Mouse (Mus musculus) thymus, postnatal 10 days (tissue): ENCODE measurements around the gene Zdhhc17.

ENCODE experiments used
- DNase-seq, 2 experiments: peaks; one replicate each; pipeline ENCODE4 v3.0.0; 2021; ENCODE audit warnings: low spot score in 2 of 2

Gene Zdhhc17

DNA sequence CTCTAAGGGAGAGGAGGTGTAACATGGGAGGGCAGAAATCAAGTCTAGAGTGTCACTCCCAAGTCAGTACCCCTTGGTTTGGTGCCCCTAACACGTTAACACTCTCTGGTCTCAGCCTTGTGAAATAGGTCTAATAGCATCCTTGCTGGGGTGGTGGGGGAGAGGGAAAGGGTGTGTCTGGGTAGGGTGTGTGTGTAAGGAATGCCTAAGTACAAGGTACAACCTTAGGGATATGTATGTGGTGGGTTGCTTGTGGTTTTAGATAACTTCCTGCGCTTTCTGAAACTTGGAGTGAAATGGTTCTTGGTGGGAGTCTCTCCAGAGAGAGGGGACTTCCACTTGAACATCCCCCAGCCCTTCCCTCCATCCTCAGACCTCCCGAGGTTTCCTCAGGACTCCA is 88.0 kb downstream of the Zdhhc17 start:
- no peak for DNase-seq

DNA sequence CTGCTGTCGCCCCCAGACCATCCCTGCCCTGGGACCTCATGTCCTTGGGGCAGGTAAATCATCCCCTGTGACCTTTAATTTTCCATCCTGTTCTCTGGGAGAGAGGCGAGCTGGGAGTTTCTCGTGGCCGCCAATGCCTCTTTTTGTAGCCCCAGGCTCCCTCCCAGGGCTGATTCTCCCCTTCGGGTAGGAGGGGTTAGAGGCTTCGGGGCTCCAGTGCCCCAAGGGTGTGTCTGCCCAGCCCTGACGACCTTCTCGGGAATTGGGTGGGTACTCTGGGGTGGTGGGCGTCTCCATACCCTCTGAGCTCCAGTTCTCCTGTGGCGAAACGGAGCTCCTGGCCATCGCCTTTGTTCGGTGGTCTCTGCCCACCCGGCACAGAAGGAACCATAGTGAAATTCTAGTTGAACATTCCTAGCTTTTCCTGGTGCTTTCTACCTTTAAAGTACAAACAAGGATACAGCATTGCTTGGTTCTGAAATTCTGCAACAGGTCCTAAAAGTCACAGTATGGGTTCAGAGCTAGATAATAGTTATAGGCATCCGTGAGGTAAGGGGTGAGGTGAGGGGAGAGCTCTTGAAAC is 89.5 kb downstream of the Zdhhc17 start:
- no peak for DNase-seq

DNA sequence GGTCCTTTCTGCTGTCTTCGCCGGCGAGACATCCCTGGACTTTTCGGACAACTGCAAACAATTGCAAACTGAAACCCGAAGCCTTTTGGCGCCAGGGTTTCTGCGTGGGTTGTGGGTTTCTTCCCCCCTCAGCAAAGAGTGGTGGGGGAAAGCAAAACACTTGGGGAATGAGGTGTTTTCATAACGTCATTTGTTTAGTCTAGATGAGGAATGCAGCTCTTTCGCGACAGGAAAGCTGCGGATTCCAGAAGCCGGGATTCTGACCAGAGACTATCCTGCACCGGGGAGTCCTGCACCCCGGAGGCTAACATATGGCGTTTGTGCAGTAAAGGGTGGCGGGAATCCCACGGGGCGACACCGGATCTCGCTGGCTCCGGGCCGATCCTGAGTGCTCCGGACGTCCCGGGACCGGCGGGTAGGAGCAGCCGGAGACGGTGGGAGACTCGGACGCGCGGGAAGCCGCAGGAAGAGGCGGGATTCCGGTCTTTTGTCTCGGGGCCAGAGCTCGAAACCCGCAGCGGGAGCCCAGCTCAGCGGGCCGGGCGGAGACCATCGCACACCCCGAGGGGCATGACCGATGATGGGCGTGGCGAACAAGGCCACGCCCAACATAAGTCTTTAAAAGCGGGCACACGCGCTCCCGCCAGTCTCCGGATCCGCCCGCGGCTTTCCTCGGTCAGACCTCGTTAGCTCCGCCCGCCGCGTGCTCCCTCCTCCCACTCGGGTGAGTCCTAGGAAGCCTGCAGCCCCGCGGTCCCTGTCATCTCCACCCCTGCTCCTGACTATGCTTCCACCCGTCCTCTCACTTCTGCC is 90.2 kb downstream of the Zdhhc17 start, which contains the start of gene Csrp2:
Gene Csrp2, plus strand, starts transcription at position 259 of the 813 bp plus-strand sequence.
- peak; percentile 32 to 52 for DNase-seq

DNA sequence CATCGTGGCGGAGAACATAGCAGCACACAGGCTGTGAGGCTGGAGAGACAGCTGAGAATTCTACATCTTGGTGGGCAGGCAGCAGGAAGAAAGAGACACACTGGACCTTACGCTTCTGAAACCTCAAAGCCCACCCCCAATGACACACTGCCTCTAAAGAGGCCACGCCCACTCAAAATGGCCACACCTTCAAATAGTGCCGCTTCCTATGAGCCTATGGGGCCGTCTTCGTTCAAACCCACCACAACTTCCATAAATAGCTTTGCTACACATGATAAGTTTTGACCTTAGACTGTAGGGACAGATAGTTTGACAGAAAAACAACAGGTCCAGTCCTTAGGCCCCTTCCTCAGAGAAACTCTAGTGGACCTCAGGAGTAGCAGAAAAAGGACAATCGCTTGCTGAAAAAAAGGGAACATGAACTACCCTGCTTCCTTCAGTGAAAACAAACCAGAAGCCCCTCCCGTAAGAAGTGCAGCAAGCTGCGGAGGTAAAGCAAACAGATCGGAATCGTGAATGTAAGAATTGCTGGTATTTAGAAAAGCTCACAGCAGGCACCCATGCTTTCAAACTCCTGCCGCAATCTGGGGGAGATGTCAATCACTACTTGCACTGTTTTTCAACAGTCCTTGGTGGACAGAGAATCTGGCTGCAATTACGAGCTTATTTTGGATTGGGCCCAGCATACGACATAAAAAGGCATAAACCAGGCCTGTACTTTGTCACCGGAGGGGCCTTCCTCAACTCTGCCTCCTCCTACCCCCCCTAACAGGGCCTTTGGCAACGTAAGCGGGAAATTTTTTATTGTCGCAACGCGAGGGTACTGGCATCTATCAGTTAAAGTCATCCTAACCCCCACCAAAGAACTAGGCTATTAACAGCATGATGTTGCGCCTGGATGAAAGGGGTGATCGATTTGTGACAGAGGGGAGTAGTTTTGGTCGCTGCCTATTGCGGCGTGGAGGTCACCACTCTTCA is 91.2 kb downstream of the Zdhhc17 start:
- DNase-seq, result no peak

DNA sequence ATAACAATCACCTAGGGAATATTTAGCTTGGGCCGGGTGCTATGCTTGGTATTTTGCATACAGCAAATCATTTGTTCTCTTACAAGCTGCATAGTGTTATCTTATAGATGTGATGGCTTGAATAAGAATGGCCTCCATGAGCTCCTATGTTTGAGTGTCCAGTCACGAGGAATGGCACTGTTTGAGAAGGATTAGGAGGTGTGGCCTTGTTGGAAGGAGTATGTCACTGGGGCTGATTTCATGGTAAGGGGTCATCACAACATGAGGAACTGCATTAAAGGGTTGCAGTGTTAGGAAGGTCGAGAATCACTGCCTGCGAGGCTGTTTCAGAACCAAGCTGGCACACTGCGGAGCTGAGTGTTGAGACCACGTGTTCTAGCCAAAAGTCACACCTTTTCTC is 92.4 kb downstream of the Zdhhc17 start:
- DNase-seq, result no peak

DNA sequence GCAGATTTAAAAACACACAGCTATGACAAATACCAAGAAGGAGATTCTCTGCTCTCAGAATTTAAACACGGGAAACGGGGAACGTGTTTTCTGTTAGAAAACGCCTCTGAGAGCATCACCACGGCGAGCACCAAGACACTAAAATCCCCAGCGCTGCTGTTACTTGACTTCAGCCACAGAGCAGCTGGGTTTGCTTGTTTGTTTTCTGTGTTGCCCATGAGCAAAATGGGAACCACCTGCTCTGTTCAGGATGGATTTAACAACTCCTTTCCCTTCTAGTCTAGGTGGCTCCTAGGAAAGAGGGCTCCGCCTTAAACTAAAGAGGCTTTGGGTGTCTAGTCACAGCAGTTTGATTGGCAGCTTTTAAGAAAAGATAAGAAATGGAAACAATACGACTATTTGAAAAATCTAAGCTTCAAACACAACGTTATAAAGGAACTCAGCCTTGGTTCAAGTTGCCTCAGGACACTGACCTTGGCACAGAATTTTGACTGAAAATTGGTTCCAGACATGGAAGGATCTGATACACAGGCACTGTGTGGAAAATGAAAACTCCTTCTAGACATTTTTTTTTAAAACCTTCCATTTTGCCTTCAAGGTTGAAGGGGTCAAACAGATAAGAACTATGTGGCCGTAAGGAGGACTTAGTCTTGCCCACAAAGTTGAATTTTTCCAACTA is 93.1 kb downstream of the Zdhhc17 start:
- DNase-seq, result no peak

DNA sequence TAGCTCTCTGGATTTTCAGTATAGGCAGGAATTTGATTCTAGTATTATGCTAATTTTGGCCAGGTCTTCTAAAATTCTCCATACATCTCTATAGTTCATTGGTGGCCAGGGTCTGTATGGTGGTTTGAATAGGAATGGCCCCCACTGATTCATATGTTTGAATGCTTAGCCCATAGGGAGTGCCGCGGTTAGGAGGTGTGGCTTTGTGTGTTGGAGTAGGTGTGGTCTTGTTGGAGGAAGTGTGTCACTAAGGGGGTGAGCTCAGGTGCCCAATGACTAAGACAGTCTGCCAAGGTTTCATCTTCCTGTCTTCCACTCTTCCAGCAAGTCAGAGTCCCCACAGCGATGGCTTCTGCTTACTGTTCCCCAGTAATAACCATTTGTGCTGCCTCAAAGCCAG is 106.1 kb downstream of the Zdhhc17 start:
- no peak for DNase-seq

DNA sequence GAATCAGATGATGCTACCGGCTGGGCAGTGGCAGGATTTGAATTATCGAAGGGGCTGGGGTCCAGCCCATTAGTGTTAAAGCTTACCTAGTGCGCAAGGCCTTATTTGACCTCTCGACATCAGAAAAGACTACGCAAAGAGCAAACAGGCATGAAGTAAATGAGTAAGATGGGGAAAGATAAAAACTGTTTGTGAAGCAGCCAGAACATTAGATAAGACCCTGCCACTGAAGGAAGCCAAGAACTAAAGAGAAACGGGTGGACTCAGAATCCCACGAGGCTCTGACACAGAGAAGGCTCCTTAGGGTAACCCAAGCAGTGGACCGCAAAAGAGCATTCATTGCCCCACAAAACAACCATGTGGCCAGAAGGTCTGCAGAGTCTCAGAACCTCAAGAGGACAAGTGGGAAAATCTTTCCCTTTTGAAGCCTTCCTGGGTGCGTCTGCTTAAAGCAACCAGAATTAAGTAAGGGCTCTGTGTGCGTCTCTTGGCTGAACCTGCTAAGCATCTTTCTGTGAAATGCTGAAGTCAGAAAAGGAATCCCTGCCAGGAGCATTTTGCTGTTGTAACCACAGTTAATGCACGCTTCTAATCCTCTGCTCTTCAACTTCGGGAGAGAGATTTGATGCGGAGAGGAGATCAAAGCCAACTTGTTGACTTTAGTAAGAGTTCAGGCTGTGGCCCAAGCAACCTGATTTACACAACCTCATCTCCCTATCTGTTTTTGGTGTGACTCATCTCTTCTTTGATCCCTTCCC is 110.0 kb downstream of the Zdhhc17 start:
- no peak for DNase-seq
